Mouse (Mus musculus) cortical plate, adult 2 months (tissue): ENCODE measurements around the gene Olfr544.

Source experiments
- CTCF ChIP-seq: fragments of 200-500 bp; IDR thresholded peaks from 2 replicates; pipeline ENCODE4 v1.5.1; 2011; ENCODE audit warnings: mild to moderate bottlenecking, control low read depth, low read length; ENCODE audit not compliant: insufficient read depth; ENCODE audit errors: extremely low read depth
- POLR2A ChIP-seq: fragments of 200-500 bp; IDR thresholded peaks from 2 replicates; pipeline ENCODE4 v1.6.1; 2011; ENCODE audit warnings: mild to moderate bottlenecking, low read length, control low read depth; ENCODE audit not compliant: insufficient read depth; ENCODE audit errors: extremely low read depth

- TF ChIP-seq CTCF: peak; percentile 92
- TF ChIP-seq POLR2A: no peak
These were observed 18.7 kb upstream of the Olfr544 start for GRCm38 (mm10) chr7:102506848-102507247.
